Mouse (Mus musculus) kidney, adult 2 months (tissue): ENCODE data around the gene Gm6904.

Source experiments
- CTCF ChIP-seq: fragments of 200-500 bp; conservative IDR thresholded peaks from 2 replicates; pipeline ENCODE4 v1.5.1; 2011; ENCODE audit warnings: low read depth, mild to moderate bottlenecking, control low read depth, low read length, moderate library complexity, mixed read lengths; ENCODE audit not compliant: insufficient read depth, insufficient read length
- POLR2A ChIP-seq: fragments of 200-500 bp; IDR thresholded peaks from one replicate; pipeline ENCODE4 v1.6.1; 2011; ENCODE audit warnings: low read depth, low read length, control low read depth

DNA sequence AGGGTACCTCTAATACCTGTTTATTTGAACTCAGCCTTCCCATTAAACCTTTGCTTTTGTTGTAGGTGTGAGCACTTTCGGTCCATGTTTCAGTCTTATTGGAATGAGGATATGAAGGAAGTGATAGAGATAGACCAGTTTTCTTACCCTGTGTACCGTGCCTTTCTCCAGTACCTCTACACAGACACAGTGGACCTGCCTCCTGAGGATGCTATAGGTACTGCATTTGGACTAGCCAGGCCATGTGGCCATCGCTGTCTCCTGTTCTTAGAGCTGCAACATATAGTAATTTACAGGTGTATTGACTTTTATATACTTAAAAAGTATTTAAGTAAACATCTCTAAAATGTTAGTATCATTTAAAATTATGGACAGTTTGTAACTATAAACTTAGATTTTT, 30.2 kb downstream of the Gm6904 start:
- no peak for TF ChIP-seq CTCF
- no peak for TF ChIP-seq POLR2A
